Mouse (Mus musculus) hematopoietic multipotent progenitor cell, adult 10-12 weeks (in vitro differentiated cells): ENCODE data around the gene Olfr392. TPM values are rescaled to one million over a fixed set of nuclear protein-coding genes. Genes with fewer than 3 reads are reported as not detected.

Experiments used
- polyA plus RNA-seq: library from polyadenylated mRNA; stranded (reverse); fragments of >175 nt; gene quantifications from 2 replicates; pipeline ENCODE4 v1.2.3, GENCODE M21; 2012; ENCODE audit warnings: low replicate concordance

Olfr392 gene
- polyA plus RNA-seq: not detected in 2 replicates

GRCm38 (mm10) chr11:73816949-73817348 lies at the start of gene Olfr392:
Gene Olfr392 (minus strand): TSS chr11:73817049.

GRCm38 (mm10) chr11:73851354-73851753 lies 34.5 kb upstream of the Olfr392 start, which contains the start of gene Olfr393:
Gene Olfr393 (minus strand): TSS chr11:73851454.

GRCm38 (mm10) chr11:73802952-73803351 lies 13.9 kb downstream of the Olfr392 start, which contains the start of gene Olfr391-ps:
Gene Olfr391-ps (minus strand): TSS chr11:73803052.

GRCm38 (mm10) chr11:73782664-73783063 lies 34.2 kb downstream of the Olfr392 start, which contains the start of gene Olfr390:
Gene Olfr390 (plus strand): TSS chr11:73782964.

GRCm38 (mm10) chr11:73780613-73781012 lies 36.2 kb downstream of the Olfr392 start, which contains the start of gene Olfr389:
Gene Olfr389 (minus strand): TSS chr11:73780713.

Other genes with a start within 250 kb of the Olfr392 start
- gene Olfr385, start 224.0 kb downstream of the Olfr392 start, polyA plus RNA-seq: not detected in 2 replicates
- not detected in 2 replicates for gene Olfr384, start 218.5 kb downstream of the Olfr392 start, polyA plus RNA-seq
- gene Zfp735, start 128.3 kb downstream of the Olfr392 start, polyA plus RNA-seq: not detected in 2 replicates
- not detected in 2 replicates for gene Olfr389, start 36.3 kb downstream of the Olfr392 start, polyA plus RNA-seq
- not detected in 2 replicates for gene Olfr390, start 34.1 kb downstream of the Olfr392 start, polyA plus RNA-seq
- not detected in 2 replicates for gene Olfr391-ps, start 14.0 kb downstream of the Olfr392 start, polyA plus RNA-seq
- not detected in 2 replicates for gene Olfr393, start 34.4 kb upstream of the Olfr392 start, polyA plus RNA-seq
- gene Olfr394, start 73.7 kb upstream of the Olfr392 start, polyA plus RNA-seq: not detected in 2 replicates
- not detected in 2 replicates for gene Olfr395, start 92.2 kb upstream of the Olfr392 start, polyA plus RNA-seq
- not detected in 2 replicates for gene Olfr23, start 119.6 kb upstream of the Olfr392 start, polyA plus RNA-seq
- gene Olfr397, start 143.8 kb upstream of the Olfr392 start, polyA plus RNA-seq: not detected in 2 replicates
- not detected in 2 replicates for gene Olfr398, start 173.4 kb upstream of the Olfr392 start, polyA plus RNA-seq
- gene Olfr139, start 239.5 kb upstream of the Olfr392 start, polyA plus RNA-seq: not detected in 2 replicates
- gene Olfr399, start 239.6 kb upstream of the Olfr392 start, polyA plus RNA-seq: not detected in 2 replicates